ENCODE assay signal across 22 mouse cellular contexts in the genomic region with DNA sequence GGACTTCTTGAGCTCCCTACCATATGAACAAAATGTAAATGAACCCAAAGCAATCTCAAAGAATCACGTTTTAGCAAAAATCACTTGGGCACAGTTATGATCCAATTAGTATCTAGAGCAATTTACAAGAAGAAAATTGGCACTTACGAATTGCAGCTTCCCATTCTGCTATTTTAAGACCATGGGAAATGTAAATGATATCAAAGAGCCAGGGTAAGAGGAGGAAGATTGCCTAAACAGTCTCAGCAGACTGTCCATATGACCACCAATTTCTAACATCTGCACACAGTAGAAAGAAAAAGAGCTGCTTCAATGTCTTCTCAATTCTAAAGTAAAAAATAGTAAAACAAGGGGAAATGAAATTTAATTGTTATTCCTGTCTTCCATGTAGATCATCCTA.
"Had no signal": no experiment of that assay in that cellular context is flagged by ENCODE, and none has a peak within 500 bp of the region (broad histone marks: within the 10 kb centered on the region; RNA-seq: fewer than 3 reads in every experiment).

No protein-coding gene starts in this region.

- H3K36me3 ChIP-seq: liver, embryonic 15.5 days; lung, embryonic 15.5 days; midbrain, embryonic 13.5 days; neural tube, embryonic 13.5 days; neural tube, embryonic 15.5 days had no signal

- H3K9me3 ChIP-seq: liver, embryonic 15.5 days; lung, embryonic 15.5 days; megakaryocyte, embryonic 14.5 days; midbrain, embryonic 13.5 days; neural tube, embryonic 13.5 days; neural tube, embryonic 15.5 days had no signal

- H3K4me3 ChIP-seq: liver, embryonic 15.5 days; lung, embryonic 15.5 days; megakaryocyte, embryonic 14.5 days; midbrain, embryonic 13.5 days; neural tube, embryonic 13.5 days; neural tube, embryonic 15.5 days had no signal

- H3K27me3 ChIP-seq: liver, embryonic 15.5 days; lung, embryonic 15.5 days; megakaryocyte, embryonic 14.5 days; midbrain, embryonic 13.5 days; neural tube, embryonic 13.5 days; neural tube, embryonic 15.5 days had no signal

- H3K9ac ChIP-seq: liver, embryonic 15.5 days; liver, postnatal 0 days; lung, embryonic 15.5 days; midbrain, embryonic 13.5 days; neural tube, embryonic 13.5 days; neural tube, embryonic 15.5 days had no signal

- ATAC-seq: liver, postnatal 0 days; lung, postnatal 0 days; midbrain, embryonic 13.5 days; midbrain, embryonic 16.5 days had no signal

- DNase-seq: liver, postnatal 0 days; lung, adult 2 months; lung, postnatal 14 days; lung, postnatal 36 days; retina, postnatal 1 day; right cerebral cortex, adult 18-20 months; right cerebral cortex, postnatal 25 days; right cerebral cortex, postnatal 4 days; spleen, adult 18-20 months; thymus, adult 18-20 months; thymus, postnatal 14 days; thymus, postnatal 36 days had no signal

- H3K4me2 ChIP-seq: liver, embryonic 15.5 days; lung, embryonic 15.5 days; midbrain, embryonic 11.5 days; midbrain, embryonic 13.5 days; neural tube, embryonic 13.5 days; neural tube, embryonic 15.5 days had no signal

- H3K4me1 ChIP-seq: liver, embryonic 15.5 days; lung, embryonic 15.5 days; megakaryocyte, embryonic 14.5 days; midbrain, embryonic 13.5 days; neural tube, embryonic 13.5 days; neural tube, embryonic 15.5 days had no signal

- H3K27ac ChIP-seq: liver, embryonic 15.5 days; lung, embryonic 15.5 days; macrophage; midbrain, embryonic 13.5 days; neural tube, embryonic 13.5 days; neural tube, embryonic 15.5 days had no signal
